Mouse (Mus musculus): ENCODE measurements around the gene Cirbp. TPM values are rescaled to one million over a fixed set of nuclear protein-coding genes. Genes with fewer than 3 reads are reported as not detected.
"Not testable (repeated sequence)": the region's sequence is repeated elsewhere in the genome, so short reads cannot be mapped to it uniquely, and the experiment has no call there.

The Cirbp gene
- total and polyA plus RNA-seq, 2 experiments from 2014 or later = 424 to 834 TPM

DNA sequence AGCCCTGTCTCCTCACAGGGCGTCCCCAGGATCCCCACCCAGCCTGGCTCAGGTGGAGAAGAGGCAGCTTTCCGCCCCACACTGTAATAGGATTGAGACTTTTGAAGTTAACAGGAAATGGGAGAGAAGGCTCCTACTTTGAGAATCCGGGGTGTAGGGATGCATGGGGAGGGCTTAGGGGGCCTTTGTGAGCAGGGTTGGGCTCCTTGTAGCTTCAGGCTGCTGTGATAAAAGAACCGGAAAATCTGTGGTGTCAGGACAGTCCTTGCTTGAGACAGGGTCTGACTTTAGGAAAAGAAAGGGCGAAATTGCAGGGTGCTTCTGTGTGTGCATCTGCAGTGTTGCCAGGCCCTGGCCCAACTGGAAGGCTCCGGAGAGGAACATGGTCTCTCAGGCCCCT lies 34.7 kb downstream of the Cirbp start:
- no peak for TF ChIP-seq CTCF (IDR thresholded peaks at IDR 0.05; ENCODE audit: low read depth)

DNA sequence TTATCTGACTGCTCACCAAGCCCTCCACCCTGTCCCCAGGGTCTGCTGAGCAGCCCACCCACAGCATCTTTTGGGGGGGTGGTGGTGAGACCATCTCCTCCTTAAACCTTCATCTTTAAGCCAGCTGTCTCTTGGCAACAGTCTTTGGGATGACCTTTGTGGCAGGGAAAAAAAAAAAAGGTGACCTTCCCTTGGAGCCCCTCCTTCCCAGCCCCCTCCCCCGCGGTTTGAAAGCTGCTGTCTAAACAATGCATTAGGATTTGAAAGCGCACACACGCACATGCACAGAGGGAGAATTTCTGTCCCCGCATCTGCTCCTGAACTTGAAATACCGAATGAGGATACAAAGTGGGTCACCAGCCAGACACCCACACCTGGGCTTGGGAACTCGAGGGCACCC lies 38.3 kb downstream of the Cirbp start:
- no peaks in the 10 kb centered on the region for H3K9me3 ChIP-seq (ENCODE audit: low read length)
- H3K4me1 ChIP-seq (ENCODE audit: insufficient read depth) = peaks cover 5% of the 10 kb centered on the region; the same call in 1 of the 2 replicates
- 13% methylated on average over 7 of the region's 7 CpGs for WGBS
- H3K27ac ChIP-seq (ENCODE audit: low read depth, low read length) = no peak overlapping the region
- H3K4me2 ChIP-seq (ENCODE audit: low read depth) = no peak overlapping the region
- no peak overlapping the region; the same call in 1 of the 2 replicates for H3K9ac ChIP-seq
- H3K27me3 ChIP-seq (ENCODE audit: insufficient read depth, low read length) = no peaks in the 10 kb centered on the region
- no peak overlapping the region for H3K4me3 ChIP-seq (ENCODE audit: low read depth, low read length)
- no peak for DNase-seq
- no peaks in the 10 kb centered on the region for H3K36me3 ChIP-seq (ENCODE audit: insufficient read depth)
- no peak for ATAC-seq
- no peak for TF ChIP-seq CTCF (IDR thresholded peaks at IDR 0.05; ENCODE audit: low read depth)

More for the DNA sequence above, 34.7 kb downstream of the Cirbp start:
- Histone ChIP-seq H3K9ac (no peak overlapping the region), H3K9me3 (ENCODE audit: low read length) (no peaks in the 10 kb centered on the region), H3K4me2 (ENCODE audit: low read depth) (no peak overlapping the region), H3K36me3 (ENCODE audit: insufficient read depth) (no peaks in the 10 kb centered on the region), H3K27me3 (ENCODE audit: insufficient read depth, low read length) (no peaks in the 10 kb centered on the region), H3K27ac (ENCODE audit: low read depth, low read length) (no peak overlapping the region), H3K4me1 (ENCODE audit: insufficient read depth) (no peaks in the 10 kb centered on the region), H3K4me3 (ENCODE audit: low read depth, low read length) (no peak overlapping the region)
- 77% methylated on average over 6 of the region's 6 CpGs for WGBS
- no peak for ATAC-seq
- DNase-seq = no peak

DNA sequence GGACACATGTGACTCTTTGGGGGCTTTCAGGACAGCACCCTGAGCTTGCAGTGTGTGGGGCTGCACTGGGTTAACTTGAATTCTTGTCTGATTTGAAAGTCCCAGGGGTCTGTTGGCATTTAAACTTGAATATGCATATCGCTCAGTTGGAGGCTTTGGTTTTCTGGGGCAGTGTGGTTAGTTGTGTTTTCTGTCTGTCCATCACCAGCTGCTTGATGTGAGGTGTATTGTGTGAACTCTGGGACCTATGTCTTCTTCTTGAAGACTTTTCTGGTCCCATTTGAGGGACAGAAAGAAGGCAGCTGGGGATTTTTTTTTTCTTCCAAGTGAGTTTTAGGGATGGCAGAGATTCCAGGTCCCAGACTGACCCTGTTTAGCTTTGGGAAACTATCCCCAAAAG lies 41.4 kb downstream of the Cirbp start:
- DNase-seq (no peak), ATAC-seq (no peak)
- H3K27me3 ChIP-seq (ENCODE audit: insufficient read depth, low read length) = no peaks in the 10 kb centered on the region
- no peak overlapping the region for H3K4me2 ChIP-seq (ENCODE audit: low read depth)
- peaks cover 7% of the 10 kb centered on the region; the same call in 1 of the 2 replicates for H3K4me1 ChIP-seq (ENCODE audit: insufficient read depth)
- 57% methylated on average over 1 of the region's 1 CpGs for WGBS
- H3K27ac ChIP-seq (ENCODE audit: low read depth, low read length) = no peak overlapping the region
- no peaks in the 10 kb centered on the region for H3K36me3 ChIP-seq (ENCODE audit: insufficient read depth)
- no peak overlapping the region for H3K9ac ChIP-seq
- no peak overlapping the region for H3K4me3 ChIP-seq (ENCODE audit: low read depth, low read length)
- no peak for TF ChIP-seq CTCF (IDR thresholded peaks at IDR 0.05; ENCODE audit: low read depth)
- no peaks in the 10 kb centered on the region for H3K9me3 ChIP-seq (ENCODE audit: low read length)

DNA sequence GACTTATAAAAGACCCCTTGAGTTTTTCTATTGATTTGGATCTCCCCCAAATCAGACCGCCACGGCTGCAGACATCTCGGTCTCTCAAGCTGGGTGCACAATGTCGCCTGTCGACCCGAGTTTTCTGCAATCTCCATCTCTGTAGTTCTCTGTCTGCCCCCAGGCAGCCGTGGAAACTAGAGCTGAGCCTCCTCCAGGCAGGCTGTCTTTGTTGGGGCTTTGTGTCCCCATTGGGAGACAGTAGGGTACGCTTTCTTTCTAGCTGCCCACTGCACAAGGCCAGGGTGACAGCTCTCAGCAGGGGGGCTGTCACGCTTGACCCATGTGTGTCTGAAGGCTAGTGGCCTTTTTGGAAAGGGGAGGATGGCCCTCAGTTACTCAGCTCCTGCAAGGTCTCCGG lies 41.9 kb downstream of the Cirbp start:
- no peak for DNase-seq
- no peak for ATAC-seq
- Histone ChIP-seq H3K36me3 (ENCODE audit: insufficient read depth) (no peaks in the 10 kb centered on the region), H3K9ac (no peak overlapping the region), H3K4me2 (ENCODE audit: low read depth) (no peak overlapping the region), H3K27ac (ENCODE audit: low read depth, low read length) (no peak overlapping the region), H3K27me3 (ENCODE audit: insufficient read depth, low read length) (no peaks in the 10 kb centered on the region), H3K9me3 (ENCODE audit: low read length) (no peaks in the 10 kb centered on the region), H3K4me1 (ENCODE audit: insufficient read depth) (peaks cover 7% of the 10 kb centered on the region; the same call in 1 of the 2 replicates), H3K4me3 (ENCODE audit: low read depth, low read length) (no peak overlapping the region)
- 50% methylated on average over 10 of the region's 10 CpGs for WGBS
- TF ChIP-seq CTCF (IDR thresholded peaks at IDR 0.05; ENCODE audit: low read depth) = no peak

DNA sequence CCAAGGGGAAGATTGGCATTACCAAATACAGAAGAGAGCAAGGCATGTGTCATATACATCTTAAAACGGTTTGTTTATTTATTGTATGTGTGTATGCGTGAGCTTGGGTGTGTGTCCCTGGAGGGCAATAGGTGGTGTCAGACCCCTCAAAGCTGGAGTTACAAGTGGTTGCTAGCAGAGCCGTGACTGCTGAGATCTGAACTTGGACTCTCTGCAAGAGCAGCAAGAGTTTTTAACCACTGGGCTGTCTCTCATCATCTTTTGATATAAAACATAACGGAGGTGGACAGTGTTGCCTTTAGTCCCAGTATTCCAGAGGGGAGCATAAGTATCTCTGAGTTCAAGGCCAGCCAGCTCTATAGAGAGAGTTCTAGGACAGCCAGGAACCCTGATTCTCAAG lies 42.5 kb downstream of the Cirbp start:
- 83% methylated on average over 4 of the region's 4 CpGs for WGBS
- Histone ChIP-seq H3K9ac (no peak overlapping the region), H3K27ac (ENCODE audit: low read depth, low read length) (no peak overlapping the region), H3K4me3 (ENCODE audit: low read depth, low read length) (no peak overlapping the region), H3K9me3 (ENCODE audit: low read length) (no peaks in the 10 kb centered on the region), H3K36me3 (ENCODE audit: insufficient read depth) (no peaks in the 10 kb centered on the region), H3K4me2 (ENCODE audit: low read depth) (no peak overlapping the region), H3K4me1 (ENCODE audit: insufficient read depth) (peaks cover 7% of the 10 kb centered on the region; the same call in 1 of the 2 replicates), H3K27me3 (ENCODE audit: insufficient read depth, low read length) (no peaks in the 10 kb centered on the region)
- TF ChIP-seq CTCF (IDR thresholded peaks at IDR 0.05; ENCODE audit: low read depth) = no peak
- DNase-seq (no peak), ATAC-seq (no peak)

DNA sequence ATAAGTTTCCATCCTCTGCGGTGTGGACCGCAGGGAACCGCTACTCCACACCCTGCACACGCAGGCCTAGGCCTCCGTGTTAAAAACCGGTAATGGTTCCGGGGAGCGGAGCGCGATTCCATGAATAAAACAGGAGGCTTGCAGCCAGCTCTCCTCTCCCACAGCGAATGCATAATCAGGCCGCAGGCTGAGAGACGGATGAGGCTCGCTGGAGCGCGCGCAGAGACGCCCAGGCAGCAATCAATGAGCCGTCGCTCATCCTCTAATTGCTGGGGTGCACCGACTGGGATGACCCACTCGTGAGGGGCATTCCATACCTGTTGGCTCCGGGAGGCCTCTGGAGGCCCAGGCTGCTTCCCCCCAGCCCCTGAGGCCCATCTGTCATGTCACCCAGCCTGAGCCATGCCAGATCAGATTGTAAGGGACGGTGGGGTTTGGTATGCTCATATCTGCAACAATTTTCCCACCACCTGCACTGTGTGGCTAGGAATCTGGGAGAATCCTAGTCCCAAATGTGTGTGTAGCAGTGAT lies 43.1 kb downstream of the Cirbp start:
- no peaks in the 10 kb centered on the region for H3K9me3 ChIP-seq (ENCODE audit: low read length)
- H3K36me3 ChIP-seq (ENCODE audit: insufficient read depth) = no peaks in the 10 kb centered on the region
- ATAC-seq (peak; percentile 64), DNase-seq (peak; percentile 73)
- peak overlapping the region; percentile 34 for H3K4me2 ChIP-seq (ENCODE audit: low read depth)
- no peak for TF ChIP-seq CTCF (IDR thresholded peaks at IDR 0.05; ENCODE audit: low read depth)
- H3K9ac ChIP-seq = peak overlapping the region; percentile 29
- WGBS = 4% methylated on average over 24 of the region's 24 CpGs
- H3K27ac ChIP-seq (ENCODE audit: low read depth, low read length) = peak overlapping the region; percentile 69
- H3K4me3 ChIP-seq (ENCODE audit: low read depth, low read length) = no peak overlapping the region
- peaks cover 7% of the 10 kb centered on the region; the same call in 1 of the 2 replicates for H3K4me1 ChIP-seq (ENCODE audit: insufficient read depth)
- H3K27me3 ChIP-seq (ENCODE audit: insufficient read depth, low read length) = no peaks in the 10 kb centered on the region

DNA sequence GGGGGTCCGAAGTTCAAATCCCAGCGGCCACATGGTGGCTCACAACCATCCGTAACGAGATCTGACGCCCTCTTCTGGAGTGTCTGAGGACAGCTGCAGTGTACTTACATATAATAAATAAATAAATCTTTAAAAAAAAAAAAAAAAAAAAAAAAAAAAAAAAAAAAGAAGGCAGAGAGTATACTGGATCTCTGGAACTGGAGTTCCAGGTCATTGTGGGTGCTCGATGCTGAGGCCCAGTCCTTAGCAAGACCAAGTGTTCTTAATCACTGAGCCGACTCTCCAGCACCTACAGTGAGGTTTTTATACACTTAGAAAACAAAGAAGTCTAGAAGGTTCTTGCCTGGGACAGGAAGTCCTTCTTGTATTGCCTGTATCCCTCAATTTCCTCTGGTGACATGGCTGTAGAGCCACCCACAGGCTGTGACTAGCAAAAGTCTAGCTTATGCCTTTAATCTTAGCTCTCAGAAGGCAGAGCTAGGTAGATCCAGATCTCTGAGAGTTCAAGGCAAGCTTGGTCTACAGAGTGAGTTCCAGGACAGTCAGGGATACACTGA lies 45.8 kb downstream of the Cirbp start:
- not testable (repeated sequence) for H3K4me2 ChIP-seq (ENCODE audit: low read depth); DNase-seq; H3K4me3 ChIP-seq (ENCODE audit: low read depth, low read length); H3K27me3 ChIP-seq (ENCODE audit: insufficient read depth, low read length); H3K36me3 ChIP-seq (ENCODE audit: insufficient read depth); ATAC-seq; H3K9ac ChIP-seq; H3K4me1 ChIP-seq (ENCODE audit: insufficient read depth); H3K27ac ChIP-seq (ENCODE audit: low read depth, low read length); H3K9me3 ChIP-seq (ENCODE audit: low read length)
- WGBS = 70% methylated on average over 7 of the region's 7 CpGs

Data from forebrain, postnatal 0 days (tissue).